Mouse (Mus musculus) neural tube, embryonic 10.5 days (tissue): ENCODE data around the gene Ccdc170.
"Not testable (repeated sequence)": the region's sequence is repeated elsewhere in the genome, so short reads cannot be mapped to it uniquely, and the experiment has no call there.

ENCODE experiments used
- DNase-seq: peaks from one replicate; pipeline ENCODE4 v3.0.0-alpha.2; 2017; ENCODE audit warnings: low spot score; ENCODE audit errors: extremely low spot score

The Ccdc170 gene

GRCm38 (mm10) chr10:4482355-4482754 is at the start of gene Ccdc170:
Gene Ccdc170 (plus strand): TSS chr10:4482502.
- DNase-seq, result no peak

DNA sequence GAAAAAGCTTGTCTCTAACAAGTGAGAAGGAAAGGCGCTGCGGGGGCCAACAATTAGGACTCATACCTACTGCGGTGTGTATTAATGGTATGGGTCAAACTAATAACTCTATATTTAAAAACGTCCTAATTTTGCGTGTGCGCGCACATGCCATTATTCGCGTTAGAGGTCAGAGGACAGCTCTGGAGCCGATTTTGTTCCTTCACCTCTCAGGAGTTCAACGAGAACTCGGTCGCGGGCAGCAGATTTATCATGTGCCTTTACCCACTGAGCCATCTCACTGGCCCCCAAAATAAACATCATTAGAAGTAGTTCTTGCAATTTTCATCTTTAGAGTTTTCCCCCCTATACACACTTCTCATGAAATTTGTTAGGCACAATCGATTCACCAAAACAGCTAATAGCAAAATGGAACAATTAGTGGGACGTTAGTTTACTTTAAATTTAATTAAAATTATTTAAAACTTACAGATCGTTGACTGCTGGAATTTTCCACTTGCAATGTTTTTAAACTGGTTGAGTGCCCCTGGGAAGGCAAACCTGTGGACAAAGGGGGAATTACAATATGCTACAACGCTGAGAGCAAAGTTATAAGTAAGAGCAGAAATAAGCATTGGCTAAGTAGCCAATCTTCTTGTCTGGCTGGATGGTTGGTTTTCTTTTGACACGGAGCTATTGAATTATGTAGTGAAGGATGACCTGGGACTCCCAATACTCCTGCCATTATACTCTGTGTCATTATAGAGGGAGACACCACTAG is 49.1 kb upstream of the Ccdc170 start:
- no peak for DNase-seq

DNA sequence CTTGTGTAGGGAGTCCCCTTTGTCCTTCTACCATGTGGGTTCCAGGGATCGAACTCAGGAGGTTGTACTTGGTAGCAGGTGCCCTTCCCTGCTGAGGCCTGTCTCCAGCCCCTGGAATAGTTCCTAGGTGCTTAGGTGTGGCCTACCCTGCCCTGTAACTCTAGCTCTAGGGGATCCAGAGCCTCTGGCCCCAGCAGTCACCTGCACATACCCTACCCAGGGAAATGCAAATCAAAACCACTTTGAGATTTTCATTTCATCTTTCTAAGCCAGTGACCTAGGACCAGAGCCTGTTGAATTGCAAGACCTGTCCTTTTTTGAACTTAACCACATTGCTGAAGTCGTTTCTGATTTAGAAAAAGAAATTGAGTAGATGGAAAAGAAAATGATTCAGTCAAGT is 48.4 kb upstream of the Ccdc170 start:
- DNase-seq, result not testable (repeated sequence)

DNA sequence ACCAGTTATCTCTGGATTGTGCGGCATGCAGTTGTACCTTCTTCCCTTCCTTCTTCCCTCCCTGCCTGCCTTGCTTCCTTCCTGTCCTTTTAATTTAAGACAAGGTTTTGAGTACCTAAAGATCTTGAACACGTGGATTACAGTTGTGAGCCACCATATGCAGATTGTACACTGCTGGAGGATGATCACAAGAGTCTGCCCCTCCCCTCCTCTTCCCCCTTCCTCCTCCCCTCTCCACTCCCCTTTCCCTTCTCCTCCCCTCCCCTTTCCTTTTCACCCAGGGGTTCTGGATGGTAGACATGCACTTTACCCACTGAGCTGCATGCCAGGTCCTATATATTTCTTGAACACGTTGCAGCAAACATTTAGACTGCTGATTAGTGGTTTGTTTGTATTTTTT is 46.9 kb upstream of the Ccdc170 start:
- DNase-seq, result no peak

- no peak for DNase-seq
These were observed 25.9 kb upstream of the Ccdc170 start for GRCm38 (mm10) chr10:4456409-4456808.

DNA sequence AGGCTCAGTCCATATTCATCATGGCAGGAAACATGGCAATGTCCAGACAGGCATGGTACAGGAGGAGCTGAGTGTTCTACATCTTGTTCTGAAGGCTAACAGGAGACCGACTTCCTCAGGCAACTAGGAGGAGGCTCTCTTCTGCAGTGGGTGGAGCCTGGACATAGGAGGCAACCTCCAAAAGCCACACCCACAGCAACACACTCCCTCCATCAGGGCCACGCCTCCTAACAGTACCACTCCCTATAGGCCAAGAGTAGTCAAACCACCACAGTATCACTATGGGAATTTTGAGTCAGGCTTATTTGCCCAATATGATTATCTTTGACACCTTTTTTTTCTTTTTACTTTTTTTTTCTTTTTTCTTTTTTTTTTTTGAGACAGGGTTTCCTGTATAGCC is 22.1 kb upstream of the Ccdc170 start:
- DNase-seq, result no peak

- no peak for DNase-seq
These were observed 16.5 kb upstream of the Ccdc170 start for GRCm38 (mm10) chr10:4465799-4466198.

GRCm38 (mm10) chr10:4469406-4469805 is 12.9 kb upstream of the Ccdc170 start:
- no peak for DNase-seq

DNA sequence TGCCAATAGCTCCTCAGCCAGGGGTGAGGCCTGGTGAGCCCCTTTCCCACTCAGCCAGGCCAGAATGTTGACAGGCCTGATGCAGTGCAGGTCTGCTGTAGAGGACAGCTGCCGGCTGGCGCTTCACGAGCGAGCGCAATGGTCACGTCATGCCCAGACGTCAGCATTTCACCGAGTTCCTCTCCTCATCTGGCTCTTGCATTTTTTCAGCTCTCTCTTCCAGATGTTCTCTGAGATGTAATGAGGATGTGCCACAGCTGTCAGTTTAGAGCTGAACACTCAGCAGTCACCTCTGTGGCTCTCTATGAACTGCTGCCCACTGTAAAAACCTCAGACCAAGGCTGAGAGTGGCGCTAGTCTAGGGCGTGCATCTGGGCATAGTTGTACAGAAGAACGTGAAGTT is 8.7 kb upstream of the Ccdc170 start:
- no peak for DNase-seq

DNA sequence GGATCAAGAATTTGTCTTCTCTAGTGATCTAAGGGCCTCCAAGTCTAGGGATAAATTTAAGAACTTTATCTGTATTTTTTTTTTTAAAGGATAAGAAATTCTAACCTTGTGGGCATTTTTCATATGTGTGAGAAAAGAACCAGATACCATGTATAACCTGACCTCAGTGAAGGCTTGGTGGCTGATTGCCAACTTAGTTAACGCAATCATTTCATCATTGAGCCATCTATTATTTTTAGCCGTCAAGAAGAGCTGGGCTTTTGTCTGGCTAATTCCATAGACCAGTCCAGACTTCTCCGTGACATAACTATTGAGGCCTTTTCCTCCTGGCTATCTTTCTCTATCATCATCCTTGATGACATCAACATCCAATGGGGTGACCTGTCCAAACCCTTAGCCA is 6.9 kb upstream of the Ccdc170 start:
- DNase-seq, result no peak

DNA sequence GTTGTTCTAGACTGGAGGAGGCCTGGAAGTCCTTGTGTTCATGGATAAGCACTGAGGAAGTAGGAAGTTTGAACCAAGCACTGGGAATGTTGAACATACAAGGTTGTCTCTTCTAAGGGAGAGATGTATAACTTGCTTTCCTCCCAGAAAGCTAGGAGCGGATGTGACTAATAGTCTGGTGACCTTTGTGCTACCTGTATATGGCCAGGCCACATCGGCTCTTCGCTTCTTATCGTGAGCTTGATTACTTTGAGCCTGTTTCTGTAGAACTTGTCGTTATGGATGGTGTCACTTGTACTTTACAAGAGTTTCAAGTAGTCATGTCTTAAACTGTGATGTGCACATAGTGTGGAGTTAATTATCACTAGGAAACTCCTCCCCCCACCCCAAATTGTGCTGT is 5.7 kb upstream of the Ccdc170 start:
- no peak for DNase-seq

- DNase-seq, result no peak
These were observed 1.4 kb upstream of the Ccdc170 start for GRCm38 (mm10) chr10:4480929-4481328.

GRCm38 (mm10) chr10:4481695-4482094 is 607 bp upstream of the Ccdc170 start:
- no peak for DNase-seq

DNA sequence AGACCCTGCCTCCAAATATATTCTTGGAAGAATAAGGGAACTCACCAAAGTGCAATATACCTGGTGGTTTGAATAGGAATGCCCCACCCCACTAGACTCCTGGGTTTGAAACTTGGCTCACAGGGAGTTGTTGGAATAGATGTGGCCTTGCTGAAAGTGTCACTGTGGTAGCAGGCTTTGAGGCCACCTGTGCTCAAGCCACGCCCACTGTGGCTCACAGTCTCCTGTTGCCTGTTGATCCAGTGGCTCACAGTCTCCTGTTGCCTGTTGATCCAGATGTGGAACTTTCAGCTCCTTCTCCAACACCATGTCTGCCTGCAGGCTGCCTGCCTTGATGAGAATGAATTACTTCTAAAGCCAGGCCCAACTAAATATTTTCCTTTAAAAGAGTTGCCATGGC is 1.5 kb downstream of the Ccdc170 start:
- DNase-seq, result no peak

- DNase-seq, result no peak
These were observed 2.7 kb downstream of the Ccdc170 start for GRCm38 (mm10) chr10:4484986-4485385.

DNA sequence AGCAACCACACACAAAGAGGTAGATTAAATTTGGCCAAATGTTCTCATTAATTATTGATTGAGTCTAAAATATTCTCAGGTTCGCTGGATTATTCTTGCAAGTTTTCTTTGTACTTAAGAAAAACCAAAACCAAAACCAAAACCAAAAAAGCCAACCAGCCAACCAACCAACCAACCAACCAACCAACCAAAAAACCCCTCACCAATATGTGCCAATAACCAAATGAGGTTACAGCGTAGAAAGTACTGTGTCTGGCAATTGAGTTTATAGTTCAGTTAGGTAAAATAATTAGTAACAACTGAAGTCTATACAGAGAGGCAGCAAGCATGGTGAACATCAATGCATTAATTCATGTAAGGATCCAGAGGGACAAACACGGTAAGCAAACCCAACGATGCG is 7.6 kb downstream of the Ccdc170 start:
- no peak for DNase-seq

DNA sequence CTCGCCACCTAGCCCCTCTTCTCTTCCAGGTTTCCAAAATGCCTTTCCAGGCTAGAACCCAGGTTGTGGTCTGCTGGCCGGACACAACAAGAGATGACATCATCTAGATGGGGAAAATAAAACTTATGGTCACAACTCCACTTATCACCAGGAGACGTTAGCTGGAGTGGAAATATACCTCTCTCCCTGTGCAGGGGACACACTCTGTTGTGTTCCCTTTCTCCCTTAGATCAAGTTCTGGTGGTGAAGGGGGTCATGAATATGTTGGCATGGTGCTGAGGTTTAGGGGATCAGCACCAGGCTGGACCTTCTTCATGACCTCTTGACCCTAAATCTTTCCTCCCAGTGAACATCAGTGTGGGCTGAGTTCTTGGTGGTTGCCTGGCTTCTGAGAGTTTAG is 9.0 kb downstream of the Ccdc170 start:
- DNase-seq, result no peak

GRCm38 (mm10) chr10:4492045-4492444 is 9.7 kb downstream of the Ccdc170 start:
- no peak for DNase-seq

DNA sequence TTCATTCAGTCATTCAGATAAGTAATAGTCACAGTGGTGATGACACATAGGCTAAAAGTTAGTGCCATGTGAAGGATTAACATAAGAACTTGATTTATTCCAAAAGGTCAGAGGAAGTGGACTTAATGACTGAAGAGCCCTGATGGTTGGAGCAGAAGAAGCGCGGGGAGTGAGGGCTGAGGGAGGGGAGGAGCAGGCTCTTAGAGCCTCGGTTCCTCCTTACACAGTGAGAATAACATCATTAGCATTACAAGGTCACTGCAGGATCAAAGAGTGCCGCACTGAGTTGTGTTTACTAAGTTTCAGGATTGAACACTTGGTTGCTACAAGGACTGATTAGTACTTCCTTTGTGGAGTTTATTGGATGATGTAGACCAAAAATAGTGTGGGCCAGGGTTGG is 10.6 kb downstream of the Ccdc170 start:
- DNase-seq, result no peak

DNA sequence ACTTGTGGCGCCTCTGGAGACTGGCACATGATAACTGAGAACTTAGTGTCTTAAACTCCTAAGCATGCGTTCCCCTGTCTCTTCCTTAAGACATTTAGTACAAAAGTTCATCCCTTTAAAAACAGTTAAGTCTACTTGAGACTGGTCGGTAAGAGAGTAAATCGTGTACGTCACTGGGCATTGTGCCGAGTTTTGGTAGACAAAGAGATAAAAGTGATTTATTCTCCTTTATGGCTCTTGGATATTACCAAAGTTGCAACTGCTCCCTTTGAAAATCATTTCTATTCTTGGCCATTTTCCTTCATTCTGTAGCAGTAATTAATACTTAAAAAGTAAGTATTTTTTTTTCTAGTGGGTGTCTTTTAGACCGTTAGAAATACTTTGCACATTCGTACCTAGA is 20.9 kb downstream of the Ccdc170 start:
- DNase-seq, result no peak

- DNase-seq, result no peak
These were observed 30.4 kb downstream of the Ccdc170 start for GRCm38 (mm10) chr10:4512725-4513124.

DNA sequence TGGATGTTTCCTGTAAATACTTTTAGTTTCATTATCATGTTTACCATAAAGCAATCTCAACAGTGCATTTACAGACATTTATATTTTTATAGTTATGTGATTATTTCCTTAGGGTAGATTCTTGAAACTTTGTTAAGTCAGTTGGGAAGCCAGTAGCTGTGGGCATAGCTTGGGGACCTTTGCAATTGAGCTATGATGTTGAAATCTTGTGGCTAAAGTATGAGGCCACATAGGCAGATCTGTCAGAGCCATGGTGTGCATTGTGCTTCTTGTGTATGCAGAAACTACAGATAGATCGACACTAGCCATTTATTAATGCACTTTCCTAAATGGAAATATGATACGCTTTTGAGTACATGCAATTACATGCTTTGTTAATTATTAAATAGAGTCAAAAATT is 35.3 kb downstream of the Ccdc170 start:
- no peak for DNase-seq

- DNase-seq, result no peak
These were observed 37.3 kb downstream of the Ccdc170 start for GRCm38 (mm10) chr10:4519645-4520044.
